Mouse (Mus musculus) neural tube, embryonic 11.5 days (tissue): Measurements from ENCODE around the gene Ntng1. TPM values are rescaled to one million over a fixed set of nuclear protein-coding genes. Genes with fewer than 3 reads are reported as not detected.

Experiments
- polyA plus RNA-seq: library from polyadenylated mRNA; unstranded; fragments of >200 nt; fragmentation: Nextera tagmentation; extraction: Ambion mirVana; gene quantifications from 2 replicates; pipeline ENCODE4 v1.2.1, GENCODE M21; 2014

The Ntng1 gene
- polyA plus RNA-seq, 1 experiment from 2014 or later, result 6.9 TPM

Other genes with a start within 250 kb of the Ntng1 start
- gene Prmt6, start 107.0 kb upstream of the Ntng1 start, polyA plus RNA-seq, result 35.6 and 36.3 TPM in 2 replicates